Mouse (Mus musculus) MEL (cell line): ENCODE measurements around the gene Foxp3.

ENCODE experiments used
- CTCF ChIP-seq, 3 experiments: IDR thresholded peaks in 2 of 3; conservative IDR thresholded peaks in 1 of 3; 2 replicates each; pipeline ENCODE4 v1.5.1; 2011 to 2012; ENCODE audit warnings: low read length in 3 of 3, low read depth in 2 of 3, mild to moderate bottlenecking in 2 of 3, improper control_type of control experiment in 1 of 3, inconsistent platforms in 1 of 3, mixed read lengths in 1 of 3, moderate library complexity in 1 of 3; ENCODE audit not compliant: control insufficient read depth in 1 of 3, insufficient read depth in 1 of 3, poor library complexity in 1 of 3, severe bottlenecking in 1 of 3
- EP300 ChIP-seq, 2 experiments: IDR thresholded peaks; 2 replicates each; pipeline ENCODE4 v1.6.1; 2011; ENCODE audit warnings: improper control_type of control experiment in 2 of 2, low read length in 2 of 2, low read depth in 1 of 2, mild to moderate bottlenecking in 1 of 2
- GABPA ChIP-seq: IDR thresholded peaks from 2 replicates; pipeline ENCODE4 v1.6.1; 2012; ENCODE audit warnings: low read depth, mild to moderate bottlenecking, inconsistent platforms, low read length, improper control_type of control experiment, moderate library complexity
- MAX ChIP-seq: IDR thresholded peaks from 2 replicates; pipeline ENCODE4 v1.6.1; 2011; ENCODE audit warnings: low read length, improper control_type of control experiment
- MYC ChIP-seq: IDR thresholded peaks from 2 replicates; pipeline ENCODE4 v1.6.1; 2011; ENCODE audit warnings: low read depth, mild to moderate bottlenecking, low read length, improper control_type of control experiment, moderate library complexity
- NRF1 ChIP-seq: IDR thresholded peaks from 2 replicates; pipeline ENCODE4 v1.6.1; 2014; ENCODE audit warnings: low read depth, mild to moderate bottlenecking, inconsistent platforms, low read length, improper control_type of control experiment, moderate library complexity; ENCODE audit not compliant: poor library complexity, insufficient read depth, severe bottlenecking
- POLR2A ChIP-seq, 2 experiments: IDR thresholded peaks; 2 replicates each; pipeline ENCODE4 v1.6.1; 2011 to 2012; ENCODE audit warnings: low read length in 2 of 2, mild to moderate bottlenecking in 2 of 2, control low read depth in 1 of 2, improper control_type of control experiment in 1 of 2, low read depth in 1 of 2, moderate library complexity in 1 of 2; ENCODE audit not compliant: control insufficient read depth in 1 of 2, insufficient read depth in 1 of 2, poor library complexity in 1 of 2
- TAL1 ChIP-seq: IDR thresholded peaks from 2 replicates; pipeline ENCODE4 v1.6.1; 2012; ENCODE audit warnings: mild to moderate bottlenecking, inconsistent platforms, low read length, moderate library complexity, mixed read lengths
- TCF12 ChIP-seq: IDR thresholded peaks from 2 replicates; pipeline ENCODE4 v1.6.1; 2014; ENCODE audit warnings: low read depth, mild to moderate bottlenecking, inconsistent platforms, low read length, improper control_type of control experiment, moderate library complexity

GRCm38 (mm10) chrX:7610536-7611258, 37.3 kb downstream of the Foxp3 start:
- TF ChIP-seq POLR2A (IDR thresholded peaks at IDR 0.05; ENCODE audit: control insufficient read depth in 1 of 2, insufficient read depth in 1 of 2, low read depth in 1 of 2, low read length in 2 of 2, poor library complexity in 1 of 2) (no peak), CTCF (IDR thresholded peaks at IDR 0.05 in 2 of 3, conservative IDR thresholded peaks at IDR 0.05 in 1 of 3; ENCODE audit: control insufficient read depth in 1 of 3, insufficient read depth in 1 of 3, low read depth in 2 of 3, low read length in 3 of 3, poor library complexity in 1 of 3, severe bottlenecking in 1 of 3) (no peak), TAL1 (no peak), TCF12 (no peak), MYC (no peak), EP300 (IDR thresholded peaks at IDR 0.05; ENCODE audit: low read depth in 1 of 2, low read length in 2 of 2) (no peak), GABPA (no peak), NRF1 (no peak), MAX (no peak)
